Mouse (Mus musculus) heart, embryonic 10.5 days (tissue): ENCODE measurements around the gene Ccdc167. TPM values are rescaled to one million over a fixed set of nuclear protein-coding genes. Genes with fewer than 3 reads are reported as not detected.
A peak's percentile ranks its signal among the peaks of the same experiment; 100 is the strongest.

Experiments used
- DNase-seq: peaks from one replicate; pipeline ENCODE4 v3.0.0-alpha.2; 2017; ENCODE audit warnings: low spot score
- H3K27ac ChIP-seq: fragments of 300-500 bp; sonication (generic); 2 replicates; pipeline ENCODE4 v1.5.1; 2016; ENCODE audit warnings: mild to moderate bottlenecking
- H3K27me3 ChIP-seq: fragments of 300-500 bp; sonication (generic); 2 replicates; pipeline ENCODE4 v1.6.1; 2016; ENCODE audit warnings: mild to moderate bottlenecking; ENCODE audit not compliant: poor library complexity, insufficient read depth, severe bottlenecking
- H3K36me3 ChIP-seq: fragments of 300-500 bp; sonication (generic); 2 replicates; pipeline ENCODE4 v1.6.1; 2016; ENCODE audit warnings: mild to moderate bottlenecking, moderate library complexity
- H3K4me1 ChIP-seq: fragments of 300-500 bp; sonication (generic); 2 replicates; pipeline ENCODE4 v1.6.1; 2016; ENCODE audit warnings: mild to moderate bottlenecking
- H3K4me3 ChIP-seq: fragments of 300-500 bp; sonication (generic); 2 replicates; pipeline ENCODE4 v1.5.1; 2016; ENCODE audit warnings: mild to moderate bottlenecking, moderate library complexity
- H3K9me3 ChIP-seq: fragments of 300-500 bp; sonication (generic); 2 replicates; pipeline ENCODE4 v1.6.1; 2016; ENCODE audit warnings: mild to moderate bottlenecking, moderate library complexity
- WGBS: fragments of 180-500 bp; shearing (Covaris S2); methylation state at CpG from one replicate; pipeline ENCODE4 v1.1.7; 2016; 5-methylcytosine and 5-hydroxymethylcytosine counted together
- polyA plus RNA-seq: library from polyadenylated mRNA; unstranded; fragments of >200 nt; fragmentation: Nextera tagmentation; extraction: Ambion mirVana; gene quantifications from 2 replicates; pipeline ENCODE4 v1.2.1, GENCODE M21; 2016

Gene Ccdc167
- polyA plus RNA-seq, 1 experiment from 2014 or later, result 19.0 TPM

DNA sequence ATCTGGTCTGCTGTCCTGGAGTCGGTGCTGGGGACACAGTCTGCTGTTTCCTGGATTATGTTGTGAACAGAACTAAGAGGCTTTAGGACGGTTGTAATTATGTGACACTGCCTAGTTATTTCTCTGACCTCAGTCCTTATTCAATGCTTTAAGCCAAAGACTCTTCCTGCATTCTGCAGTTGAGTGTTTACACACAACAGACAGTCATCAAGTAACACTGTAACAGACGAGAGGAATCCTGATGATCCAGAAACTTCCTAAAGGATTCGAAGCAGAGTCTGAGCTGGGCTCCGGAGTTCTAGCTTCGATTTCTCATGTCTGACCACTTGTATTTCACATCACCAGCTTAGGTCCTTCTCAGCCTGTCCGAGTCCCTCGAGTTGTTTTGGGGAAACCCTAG, 38.3 kb downstream of the Ccdc167 start:
- H3K27ac ChIP-seq, result no peak overlapping the region
- peaks cover 97% of the 10 kb centered on the region for H3K36me3 ChIP-seq
- H3K4me1 ChIP-seq, result no peaks in the 10 kb centered on the region
- H3K27me3 ChIP-seq, result no peaks in the 10 kb centered on the region
- WGBS, result 87% methylated on average over 8 of the region's 8 CpGs
- H3K9me3 ChIP-seq, result no peaks in the 10 kb centered on the region
- no peak for DNase-seq
- H3K4me3 ChIP-seq, result no peak overlapping the region

DNA sequence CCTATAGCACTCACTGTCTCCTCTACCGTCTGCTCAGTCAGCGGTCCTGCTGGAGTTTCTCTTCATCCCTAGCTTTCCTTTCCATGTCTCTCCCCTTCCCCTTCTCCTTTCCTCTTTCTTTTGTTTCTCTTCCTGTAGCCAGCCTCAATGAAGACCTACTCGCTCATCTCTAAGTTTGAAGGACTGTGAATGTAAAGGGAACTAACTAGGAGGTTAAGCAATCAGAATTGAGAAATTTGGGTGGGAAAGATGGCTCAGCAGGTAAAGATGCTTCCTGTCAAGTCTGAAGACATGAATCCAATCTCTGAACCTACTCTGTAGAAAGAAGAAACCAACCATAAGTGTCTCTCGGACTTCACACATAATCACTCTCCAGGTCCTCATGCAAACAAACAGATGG, 43.5 kb downstream of the Ccdc167 start:
- Histone ChIP-seq H3K4me1 (no peaks in the 10 kb centered on the region; the same call in 1 of the 2 replicates), H3K9me3 (no peaks in the 10 kb centered on the region), H3K36me3 (peaks cover 79% of the 10 kb centered on the region), H3K4me3 (no peak overlapping the region), H3K27ac (no peak overlapping the region), H3K27me3 (no peaks in the 10 kb centered on the region)
- 91% methylated on average over 4 of the region's 4 CpGs for WGBS
- DNase-seq, result no peak

DNA sequence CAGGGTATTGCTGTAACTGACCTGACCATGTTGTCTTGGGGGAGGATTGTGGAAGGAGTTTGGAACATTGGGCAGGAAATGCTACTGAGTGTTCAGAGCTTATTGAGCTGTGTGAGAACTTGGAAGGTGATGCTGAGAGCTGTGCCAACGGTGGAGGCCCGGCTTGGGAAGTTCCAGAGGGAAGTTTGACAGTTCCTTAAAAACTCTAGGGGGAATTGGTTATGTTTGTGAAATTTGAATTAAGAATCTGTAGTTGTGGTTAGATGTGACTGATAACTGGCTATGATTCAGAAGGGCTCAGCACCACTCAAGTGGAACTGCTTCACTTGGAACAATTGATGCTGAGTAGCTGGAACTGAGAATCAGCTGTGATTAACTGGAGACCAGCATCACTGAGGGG, 45.8 kb downstream of the Ccdc167 start:
- DNase-seq, result no peak
- 92% methylated on average over 2 of the region's 2 CpGs for WGBS
- H3K4me3 ChIP-seq, result no peak overlapping the region
- H3K27ac ChIP-seq, result no peak overlapping the region
- H3K36me3 ChIP-seq, result peaks cover 72% of the 10 kb centered on the region
- no peaks in the 10 kb centered on the region for H3K9me3 ChIP-seq
- H3K27me3 ChIP-seq, result no peaks in the 10 kb centered on the region
- no peaks in the 10 kb centered on the region; the same call in 1 of the 2 replicates for H3K4me1 ChIP-seq

DNA sequence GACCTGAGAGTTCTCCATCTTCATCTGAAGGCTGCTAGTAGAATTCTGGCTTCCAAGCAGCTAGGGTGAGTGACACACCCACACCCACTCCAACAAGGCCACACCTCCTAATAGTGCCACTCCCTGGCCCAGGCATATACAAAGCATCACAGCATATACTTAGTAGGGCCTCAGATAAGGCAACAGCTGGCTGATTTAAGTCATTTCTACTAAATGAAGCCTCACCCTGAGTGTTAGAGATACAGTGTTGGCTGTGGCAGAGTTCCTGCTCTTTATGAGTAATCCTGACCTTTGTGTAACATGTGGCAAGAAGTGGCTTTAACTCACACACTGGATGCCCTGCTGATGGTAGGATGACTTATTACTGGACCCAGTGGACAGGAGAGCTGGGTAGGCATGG, 46.9 kb downstream of the Ccdc167 start:
- Histone ChIP-seq H3K36me3 (peaks cover 64% of the 10 kb centered on the region), H3K9me3 (no peaks in the 10 kb centered on the region), H3K4me1 (no peaks in the 10 kb centered on the region; the same call in 1 of the 2 replicates), H3K27me3 (no peaks in the 10 kb centered on the region), H3K4me3 (no peak overlapping the region), H3K27ac (no peak overlapping the region)
- no peak for DNase-seq

GRCm38 (mm10) chr17:29669030-29669429, 47.8 kb downstream of the Ccdc167 start:
- Histone ChIP-seq H3K4me3 (no peak overlapping the region), H3K36me3 (peaks cover 64% of the 10 kb centered on the region), H3K27me3 (no peaks in the 10 kb centered on the region), H3K4me1 (no peaks in the 10 kb centered on the region; the same call in 1 of the 2 replicates), H3K9me3 (no peaks in the 10 kb centered on the region), H3K27ac (no peak overlapping the region)
- DNase-seq, result no peak
- WGBS, result 85% methylated on average over 4 of the region's 4 CpGs

DNA sequence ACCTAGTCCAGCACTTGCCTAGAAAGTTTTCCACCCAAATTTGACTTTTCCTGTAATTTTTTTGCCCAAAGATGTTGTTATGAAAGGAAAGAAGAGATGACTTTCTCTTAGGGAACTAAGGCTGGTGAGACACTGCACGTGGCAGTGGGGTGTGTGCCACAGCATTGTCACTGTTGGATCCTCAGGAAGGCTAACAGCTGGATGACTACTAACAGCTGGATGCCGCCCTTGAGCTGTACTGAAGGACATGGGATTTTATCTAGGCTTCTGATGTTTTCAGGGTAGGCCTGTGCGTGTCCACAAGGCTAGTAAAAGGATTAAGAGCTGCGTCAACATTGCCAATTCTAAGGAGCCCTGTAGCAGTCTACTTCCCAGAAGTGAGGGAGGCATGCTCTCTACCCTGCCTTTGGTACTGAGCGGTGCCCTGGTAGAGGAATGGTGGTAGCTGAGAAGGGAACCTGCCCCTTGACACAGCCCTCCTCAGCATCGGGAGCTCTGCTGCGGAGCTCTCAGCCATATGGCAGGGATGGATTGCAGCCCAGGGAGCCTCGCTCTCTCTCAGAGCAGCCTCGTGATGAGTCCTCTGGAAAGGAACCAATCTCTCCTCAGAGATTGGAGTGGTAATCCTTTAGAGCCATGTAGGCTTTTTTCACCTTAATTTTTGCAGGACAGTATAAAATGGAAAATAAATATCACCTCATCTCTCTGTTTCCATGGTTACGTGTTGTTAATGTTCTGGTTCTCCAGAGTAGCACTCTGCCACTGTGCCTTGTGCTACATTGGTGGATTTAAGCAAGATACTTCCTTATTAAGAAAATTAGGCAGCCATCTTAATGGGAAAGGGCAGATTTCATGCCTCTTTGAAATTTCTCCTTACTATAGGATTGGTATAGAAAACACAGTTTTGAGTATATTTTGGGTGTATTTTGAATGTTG, 48.5 kb downstream of the Ccdc167 start:
- WGBS, result 79% methylated on average over 10 of the region's 10 CpGs
- Histone ChIP-seq H3K4me3 (no peak overlapping the region), H3K27me3 (no peaks in the 10 kb centered on the region), H3K4me1 (no peaks in the 10 kb centered on the region; the same call in 1 of the 2 replicates), H3K9me3 (no peaks in the 10 kb centered on the region), H3K27ac (no peak overlapping the region), H3K36me3 (peaks cover 64% of the 10 kb centered on the region)
- no peak for DNase-seq

DNA sequence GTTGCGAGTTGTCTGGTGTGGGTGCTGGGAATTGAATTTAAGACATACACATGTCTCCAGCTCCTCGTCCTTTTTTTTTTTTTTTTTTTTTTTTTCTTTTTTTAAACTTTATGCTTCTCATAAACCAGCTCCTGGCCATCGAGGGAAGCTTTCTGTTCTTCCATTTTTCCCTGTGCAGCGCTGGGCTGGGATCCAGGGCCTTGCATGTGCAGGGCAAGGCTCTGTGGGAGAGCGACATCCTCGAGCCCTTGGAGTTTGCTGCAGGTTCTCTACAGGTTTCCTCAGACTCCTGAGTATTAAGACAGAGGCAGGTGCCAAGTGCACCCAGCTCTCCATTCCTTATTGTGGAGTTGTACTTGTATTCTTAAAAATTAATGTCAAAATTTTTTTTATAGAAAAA, 54.7 kb downstream of the Ccdc167 start:
- Histone ChIP-seq H3K27ac (no peak overlapping the region), H3K27me3 (no peaks in the 10 kb centered on the region), H3K4me1 (peaks cover 23% of the 10 kb centered on the region), H3K4me3 (no peak overlapping the region), H3K36me3 (peaks cover 28% of the 10 kb centered on the region), H3K9me3 (no peaks in the 10 kb centered on the region)
- 83% methylated on average over 6 of the region's 6 CpGs for WGBS
- no peak for DNase-seq

DNA sequence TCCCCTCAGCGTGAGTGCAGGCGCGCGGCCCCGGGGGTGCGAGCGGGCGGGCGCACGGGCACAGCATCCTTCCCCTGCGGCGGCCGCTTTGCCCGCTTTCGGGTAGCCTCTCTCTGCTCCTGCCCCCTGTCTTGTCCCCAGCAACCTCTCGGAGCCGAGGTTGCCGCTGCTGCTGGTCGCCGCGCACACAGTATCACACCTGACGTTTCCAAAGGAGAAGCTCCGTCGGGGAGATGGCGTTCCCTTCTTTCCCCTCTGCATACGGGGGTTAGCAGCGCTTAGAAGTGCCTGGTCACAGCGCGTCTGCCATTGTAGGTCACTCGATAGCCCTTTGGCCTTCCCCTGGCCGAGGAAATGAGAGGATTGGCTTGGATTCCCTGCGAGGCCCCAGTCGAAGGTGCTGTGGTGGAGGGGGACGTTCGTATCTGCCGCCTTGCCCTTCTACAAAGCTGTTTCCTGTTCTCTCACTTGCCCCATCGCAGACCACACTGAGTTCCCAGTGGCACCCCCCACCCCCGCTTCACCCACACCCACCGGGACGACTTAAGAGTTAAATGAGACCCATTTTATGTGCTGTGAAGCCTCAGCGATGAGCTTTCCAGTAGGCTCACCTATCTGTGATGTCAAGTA, 56.0 kb downstream of the Ccdc167 start:
- Histone ChIP-seq H3K36me3 (peaks cover 21% of the 10 kb centered on the region), H3K27ac (peak overlapping the region; percentile 98), H3K9me3 (no peaks in the 10 kb centered on the region), H3K4me1 (peaks cover 23% of the 10 kb centered on the region), H3K4me3 (peak overlapping the region; percentile 97), H3K27me3 (no peaks in the 10 kb centered on the region)
- peak; percentile 84 for DNase-seq
- under 1% methylated on average over 41 of the region's 41 CpGs for WGBS

DNA sequence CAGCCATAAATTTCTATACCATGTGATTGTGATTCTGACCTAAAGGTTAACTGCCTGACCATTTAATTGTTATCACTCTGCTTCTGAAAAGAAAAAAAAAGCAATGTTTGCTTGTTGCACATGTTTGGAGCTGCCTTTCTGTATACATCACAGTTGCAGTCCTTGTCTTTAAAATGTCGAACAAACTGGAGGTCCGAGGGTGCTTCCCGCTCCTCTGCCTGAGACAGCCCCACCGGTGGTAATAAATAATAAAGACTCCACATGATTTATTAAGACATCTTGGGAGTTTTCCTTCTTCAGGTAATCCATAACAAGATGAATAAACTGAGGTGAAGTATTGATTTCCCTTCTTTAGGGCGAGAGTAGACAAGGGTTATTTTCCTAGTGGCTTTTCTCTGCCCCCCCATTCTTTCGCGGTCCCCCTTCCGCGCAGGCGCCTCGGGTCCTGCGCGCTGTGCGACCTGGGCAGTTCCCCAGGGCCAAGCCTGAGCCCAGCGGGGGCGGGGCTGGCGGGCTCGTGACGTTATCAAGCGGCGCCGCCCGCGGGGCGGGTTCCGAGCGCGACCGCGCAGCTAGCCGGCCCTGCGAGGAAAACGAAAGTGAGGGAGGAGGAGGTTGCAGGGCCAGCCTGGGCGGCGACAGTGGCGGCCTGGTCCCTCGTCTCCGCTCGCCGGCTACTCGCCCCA, 56.6 kb downstream of the Ccdc167 start, which contains the start of gene Cmtr1:
Gene Cmtr1 (plus strand): TSS at position 520 of the 686 bp plus-strand sequence.
- H3K36me3 ChIP-seq, result peaks cover 20% of the 10 kb centered on the region
- WGBS, result under 1% methylated on average over 41 of the region's 41 CpGs

GRCm38 (mm10) chr17:29658249-29658648, 58.6 kb downstream of the Ccdc167 start:
- no peaks in the 10 kb centered on the region for H3K9me3 ChIP-seq
- 37% methylated on average over 2 of the region's 2 CpGs for WGBS
- H3K27me3 ChIP-seq, result no peaks in the 10 kb centered on the region
- no peak for DNase-seq
- H3K4me1 ChIP-seq, result peaks cover 23% of the 10 kb centered on the region
- peak overlapping the region; percentile 60; the same call in 1 of the 2 replicates for H3K27ac ChIP-seq
- no peak overlapping the region for H3K4me3 ChIP-seq
- peaks cover 3% of the 10 kb centered on the region; the same call in 1 of the 2 replicates for H3K36me3 ChIP-seq

More for the DNA sequence above, 56.6 kb downstream of the Ccdc167 start, which contains the start of gene Cmtr1:
- peak; percentile 97 for DNase-seq
- Histone ChIP-seq H3K4me3 (peak within 1 kb of the TSS; percentile 97), H3K27me3 (no peaks in the 10 kb centered on the region), H3K27ac (peak within 1 kb of the TSS; percentile 98), H3K4me1 (peaks cover 23% of the 10 kb centered on the region), H3K9me3 (no peaks in the 10 kb centered on the region)

- Histone ChIP-seq H3K27me3 (no peaks in the 10 kb centered on the region), H3K27ac (no peak overlapping the region), H3K4me1 (peaks cover 14% of the 10 kb centered on the region), H3K9me3 (no peaks in the 10 kb centered on the region), H3K4me3 (no peak overlapping the region), H3K36me3 (peaks cover 59% of the 10 kb centered on the region)
- 62% methylated on average over 3 of the region's 3 CpGs for WGBS
- DNase-seq, result no peak
Observed at GRCm38 (mm10) chr17:29642219-29642618, 74.6 kb downstream of the Ccdc167 start.

DNA sequence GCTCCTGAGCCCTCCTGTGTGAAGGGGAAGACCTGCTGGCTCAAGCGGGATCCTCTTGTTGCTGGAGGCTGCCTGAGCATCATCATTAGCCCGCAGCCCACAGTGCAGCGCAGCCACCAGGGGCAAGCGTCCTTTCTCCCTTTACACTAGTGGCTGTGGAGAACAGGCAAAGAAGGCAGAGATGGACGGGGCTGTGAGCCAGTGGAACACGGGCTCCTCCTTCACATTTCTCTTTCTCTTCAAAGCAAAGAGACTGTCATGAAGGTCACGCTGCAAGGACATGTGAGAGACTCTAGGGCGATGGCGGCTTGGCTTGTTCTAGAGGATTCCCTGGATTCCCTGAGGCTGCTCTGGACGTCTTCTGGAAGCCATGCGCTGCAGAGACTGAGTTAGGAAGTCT, 75.9 kb downstream of the Ccdc167 start:
- 81% methylated on average over 11 of the region's 11 CpGs for WGBS
- no peak for DNase-seq
- H3K27ac ChIP-seq, result no peak overlapping the region
- no peaks in the 10 kb centered on the region for H3K27me3 ChIP-seq
- H3K36me3 ChIP-seq, result peaks cover 69% of the 10 kb centered on the region
- peaks cover 18% of the 10 kb centered on the region for H3K4me1 ChIP-seq
- no peaks in the 10 kb centered on the region for H3K9me3 ChIP-seq
- H3K4me3 ChIP-seq, result no peak overlapping the region
